Mouse (Mus musculus) left cerebral cortex, postnatal 25 days (tissue): ENCODE data around the gene Cct8l1. TPM values are rescaled to one million over a fixed set of nuclear protein-coding genes. Genes with fewer than 3 reads are reported as not detected.

Source experiments
- total RNA-seq, 2 experiments: library from RNA; stranded (reverse); gene quantifications; 2 replicates each; pipeline ENCODE4 v1.2.3; 2021

Cct8l1 gene
- total RNA-seq, 2 experiments from 2014 or later, result 0.18 TPM; not detected in 1

Other genes starting within 250 kb of the Cct8l1 start
- 10 to 100 TPM; 62.3 to 71.7 TPM for gene Kmt2c, start 17.3 kb upstream of the Cct8l1 start, total RNA-seq
- 1 to 10 TPM; 4.9 to 5.2 TPM for gene Xrcc2, start 189.8 kb downstream of the Cct8l1 start, total RNA-seq
- gene Actr3b, start 243.9 kb downstream of the Cct8l1 start, total RNA-seq, result 100 to 1,000 TPM; 131 to 132 TPM